Mouse (Mus musculus): ENCODE measurements at regions not wholly inside any gene's neighbourhood (a gene's known extent, or its start where the extent isn't known, plus 50 kb on each side); places are given as distances from the start of the nearest gene placed in this dataset.

DNA sequence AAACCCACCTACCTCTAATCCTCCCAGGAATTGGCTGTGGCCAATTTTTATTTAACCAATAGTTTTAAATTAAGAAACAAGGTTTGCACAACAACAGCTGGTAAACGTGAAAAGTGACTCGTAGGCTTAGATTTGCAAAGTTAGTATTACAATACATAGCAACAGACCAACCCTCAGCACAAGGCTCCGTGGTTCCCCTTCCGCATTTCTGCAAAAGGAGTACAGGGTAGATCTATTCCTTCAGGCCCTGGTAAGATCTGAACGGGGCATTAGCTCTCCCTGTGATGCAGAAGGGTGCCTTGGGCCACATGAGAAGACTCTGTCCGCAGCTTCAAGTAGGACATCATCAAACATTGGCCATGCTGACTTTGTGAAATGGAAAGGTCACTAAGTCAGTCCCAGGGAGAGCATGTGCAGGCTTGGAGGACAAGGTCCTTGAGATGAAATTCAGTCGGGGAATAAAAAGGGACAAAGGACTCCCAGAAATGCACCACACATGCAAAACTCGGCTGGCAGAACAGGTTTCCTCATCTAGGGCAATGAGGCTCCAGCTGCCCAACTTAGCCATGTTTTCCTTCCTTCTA is 75.0 kb upstream of the Armc2 start:
- no peak for DNase-seq

DNA sequence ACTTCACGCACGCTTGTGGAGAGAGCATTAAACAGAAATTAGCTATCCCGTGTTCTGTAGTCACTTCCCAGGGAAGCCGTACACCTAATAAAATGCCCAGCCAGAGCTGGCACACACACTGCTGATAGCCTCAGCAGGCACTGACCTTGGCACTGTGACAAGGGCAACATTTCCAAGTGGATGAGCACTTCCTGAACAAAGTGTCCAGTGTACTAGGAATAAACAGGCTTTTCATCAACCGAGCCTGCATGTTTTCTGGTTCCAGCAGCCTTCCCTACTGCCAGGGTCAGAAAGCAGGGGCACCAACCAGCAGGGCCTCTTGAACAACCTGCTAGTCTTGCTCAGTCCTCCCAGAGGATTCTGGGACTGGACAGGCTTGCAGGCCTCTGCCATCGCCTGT is 74.3 kb upstream of the Armc2 start:
- peak in 1 of 2 experiments; percentile 10 for DNase-seq

DNA sequence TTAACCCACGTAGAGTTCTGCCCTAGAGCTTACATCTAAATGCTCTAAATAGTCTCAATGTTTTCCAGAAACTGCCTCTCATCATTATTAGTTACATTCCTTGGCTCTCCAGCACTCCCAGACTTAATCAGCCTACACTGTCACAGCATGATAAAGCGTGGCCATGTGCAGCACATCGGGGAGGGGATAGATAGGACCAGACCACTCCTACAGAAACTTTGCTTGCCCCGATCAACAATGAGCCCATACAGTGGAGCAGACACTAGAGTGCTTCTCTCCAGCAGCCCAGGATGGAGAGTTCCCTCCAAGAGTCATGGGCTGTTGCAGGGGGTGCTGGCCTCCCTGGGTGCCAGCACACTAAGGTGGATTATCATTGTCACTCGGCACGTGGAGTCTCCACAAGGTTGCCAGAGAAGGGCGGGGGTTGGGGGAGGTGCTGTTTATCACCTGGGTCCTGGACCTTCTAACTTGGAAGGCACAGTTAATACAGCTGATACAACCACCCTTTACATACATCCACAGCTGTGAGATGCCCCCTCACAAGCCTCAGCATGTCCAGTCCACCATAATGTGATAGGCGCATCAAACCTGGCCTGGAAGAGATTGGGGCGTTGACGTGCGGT is 73.4 kb upstream of the Armc2 start:
- no peak for DNase-seq

DNA sequence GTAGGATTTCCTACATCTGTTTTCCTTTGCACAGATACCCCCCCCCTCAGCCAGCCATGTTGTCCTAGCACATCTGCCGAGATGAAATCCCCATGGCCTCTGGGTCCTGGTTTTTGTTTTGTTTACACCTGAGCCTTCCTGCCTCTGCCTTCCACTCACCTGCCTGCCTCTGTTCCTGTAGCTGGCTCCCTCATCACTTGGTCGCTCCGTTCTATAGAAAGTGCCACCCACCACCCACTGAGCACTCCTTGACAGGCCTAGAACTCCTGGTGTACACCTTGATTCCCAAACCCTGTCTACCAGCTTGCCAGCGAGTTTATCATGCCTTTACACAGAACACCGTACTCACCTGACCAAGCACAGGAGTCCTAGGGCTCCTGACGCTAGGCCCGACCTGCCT is 72.6 kb upstream of the Armc2 start:
- DNase-seq: no peak

DNA sequence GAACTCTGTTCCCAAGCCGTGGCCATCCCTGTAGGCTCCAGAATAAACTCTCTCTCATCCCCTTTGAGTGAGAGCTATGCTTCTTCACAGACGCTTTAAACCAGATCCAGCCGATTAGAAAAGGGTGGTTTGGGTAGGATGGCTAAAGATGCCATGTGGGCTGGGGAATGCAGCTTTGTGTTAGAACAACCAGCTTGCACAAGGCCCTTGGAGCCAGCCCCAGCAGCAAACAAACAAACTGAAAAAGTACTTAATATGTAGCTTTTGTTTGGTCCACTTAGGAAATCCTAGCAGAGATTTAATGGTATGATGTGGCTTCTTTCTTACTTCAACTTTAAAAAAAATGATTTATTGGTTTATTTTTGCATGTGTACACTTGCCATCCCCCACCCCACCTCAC is 71.9 kb upstream of the Armc2 start:
- no peak for DNase-seq

DNA sequence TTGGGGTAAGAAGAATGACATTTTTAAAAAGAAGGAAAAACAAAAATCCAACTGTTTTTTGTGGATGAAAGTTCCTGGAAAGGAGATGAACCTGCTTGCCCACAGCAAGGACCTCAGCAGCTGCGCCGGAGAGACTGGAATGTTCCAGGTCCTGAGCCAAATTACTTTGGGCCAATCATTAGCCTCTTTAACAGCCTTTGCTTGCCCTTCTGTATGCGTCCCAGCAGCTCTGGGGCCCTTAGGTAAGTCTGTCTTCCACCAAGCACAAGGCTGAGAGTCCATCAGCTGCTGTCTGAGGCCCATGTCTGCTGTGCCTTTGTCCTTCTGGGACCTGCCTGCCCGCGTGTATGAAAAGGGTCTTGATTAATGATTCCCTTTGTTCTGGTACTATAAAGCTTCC is 71.4 kb upstream of the Armc2 start:
- DNase-seq: no peak

DNA sequence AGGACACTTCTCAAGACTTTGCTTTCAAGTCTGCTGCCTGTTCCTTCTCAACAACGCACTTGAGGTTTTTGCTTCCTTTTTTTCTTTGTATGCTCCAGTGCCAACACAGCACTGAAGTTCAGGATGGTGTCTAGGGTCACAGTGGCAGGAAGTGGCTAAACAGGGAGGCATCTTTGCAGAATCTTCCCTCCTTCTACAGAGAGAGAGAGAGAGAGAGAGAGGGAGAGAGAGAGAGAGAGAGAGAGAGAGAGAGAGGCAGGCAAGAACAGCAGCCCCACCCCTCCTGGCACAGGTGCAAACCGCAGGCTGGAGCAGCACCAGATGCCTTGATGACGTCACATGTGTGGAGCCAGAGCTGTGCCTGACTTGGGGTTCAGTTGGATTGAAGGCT is 71.0 kb upstream of the Armc2 start:
- DNase-seq: no peak

DNA sequence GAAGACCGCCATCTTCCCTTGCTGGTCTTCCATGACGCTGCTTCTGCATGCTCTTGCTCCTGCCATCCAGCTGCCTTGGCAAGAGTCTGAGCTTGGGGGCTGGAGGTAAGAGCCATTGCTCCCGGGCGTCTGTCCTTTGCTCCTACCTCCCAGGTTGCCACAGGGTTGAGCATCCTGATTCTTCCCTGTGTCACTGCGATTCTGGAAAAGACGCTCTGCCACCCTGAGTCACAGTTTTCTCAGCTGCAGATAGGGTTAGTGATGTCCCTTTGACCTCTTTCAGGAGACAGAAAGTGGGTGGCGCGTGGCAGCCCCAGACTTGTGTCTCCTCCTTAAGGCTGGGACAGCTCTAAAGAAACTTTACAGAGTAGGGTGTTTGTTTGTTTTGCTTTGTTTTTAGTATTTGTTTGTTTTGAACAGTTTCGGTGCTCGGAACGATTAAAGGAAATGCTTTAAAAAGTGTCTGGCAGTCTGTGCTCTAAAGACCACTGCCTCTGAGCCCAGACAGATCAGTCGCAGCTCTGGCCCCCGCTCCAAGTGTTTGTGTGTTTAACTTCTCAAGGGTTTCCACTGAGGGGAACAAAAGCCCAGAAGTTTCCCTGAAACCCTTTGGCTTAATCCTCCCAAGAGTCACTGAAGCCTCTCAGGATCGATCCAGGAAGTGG is 70.5 kb upstream of the Armc2 start:
- DNase-seq: no peak

DNA sequence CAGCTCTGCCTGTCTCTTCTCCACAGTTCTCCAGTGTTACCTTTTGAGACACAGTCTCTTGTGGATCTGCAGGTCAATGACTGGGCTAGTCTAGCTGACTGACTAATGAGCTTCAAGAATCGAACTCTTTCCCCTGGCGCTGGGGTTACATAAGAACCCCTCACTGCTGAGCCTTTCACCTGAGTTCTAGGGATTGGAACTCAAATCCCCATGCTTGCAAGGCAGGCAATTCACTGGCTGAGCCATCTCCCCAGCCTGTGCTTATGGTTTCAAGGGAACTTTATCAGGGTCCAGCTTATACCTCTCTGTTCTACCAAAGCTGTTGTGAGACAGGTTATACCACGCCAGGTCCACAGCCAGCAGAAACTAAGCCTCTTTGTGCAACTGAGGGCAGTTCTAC is 69.7 kb upstream of the Armc2 start:
- no peak for DNase-seq

DNA sequence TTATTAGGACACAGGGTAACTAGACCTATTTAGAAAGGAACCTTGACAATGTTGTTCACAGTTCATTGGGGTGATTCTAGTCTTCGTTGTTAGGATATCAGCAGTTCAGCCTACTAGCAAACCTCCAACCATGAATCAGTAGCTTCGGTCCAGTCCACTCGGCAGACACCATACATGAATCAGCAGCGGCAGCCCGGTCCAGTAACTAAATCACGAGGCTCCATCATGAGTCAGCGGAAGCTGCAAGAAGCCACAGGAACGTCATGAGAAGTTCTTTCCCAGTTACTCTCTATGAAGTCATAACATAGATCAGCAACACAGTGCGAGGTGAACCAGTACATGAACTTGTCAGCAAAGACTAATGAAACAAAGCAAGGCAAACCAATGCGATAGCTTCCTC is 68.4 kb upstream of the Armc2 start:
- DNase-seq: no peak

DNA sequence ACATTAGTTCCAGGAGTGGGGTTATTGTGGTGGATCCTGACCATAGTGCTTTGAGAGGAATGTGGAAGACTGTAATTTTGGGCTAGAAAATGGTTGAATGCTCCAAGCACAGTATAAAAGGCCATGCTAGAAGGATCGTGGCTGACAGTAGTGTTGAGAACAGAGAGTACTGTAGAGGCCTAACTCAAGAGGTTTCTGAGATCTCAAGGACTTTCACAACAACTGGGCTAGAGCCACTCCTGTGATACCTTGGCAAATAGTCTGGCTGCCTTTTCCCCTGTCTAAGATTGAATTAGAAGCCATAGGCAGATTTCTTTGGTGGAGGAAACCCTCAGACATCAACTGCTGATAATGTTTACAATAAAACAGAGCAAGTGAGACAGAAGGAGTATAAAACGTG is 67.1 kb upstream of the Armc2 start:
- no peak for DNase-seq

DNA sequence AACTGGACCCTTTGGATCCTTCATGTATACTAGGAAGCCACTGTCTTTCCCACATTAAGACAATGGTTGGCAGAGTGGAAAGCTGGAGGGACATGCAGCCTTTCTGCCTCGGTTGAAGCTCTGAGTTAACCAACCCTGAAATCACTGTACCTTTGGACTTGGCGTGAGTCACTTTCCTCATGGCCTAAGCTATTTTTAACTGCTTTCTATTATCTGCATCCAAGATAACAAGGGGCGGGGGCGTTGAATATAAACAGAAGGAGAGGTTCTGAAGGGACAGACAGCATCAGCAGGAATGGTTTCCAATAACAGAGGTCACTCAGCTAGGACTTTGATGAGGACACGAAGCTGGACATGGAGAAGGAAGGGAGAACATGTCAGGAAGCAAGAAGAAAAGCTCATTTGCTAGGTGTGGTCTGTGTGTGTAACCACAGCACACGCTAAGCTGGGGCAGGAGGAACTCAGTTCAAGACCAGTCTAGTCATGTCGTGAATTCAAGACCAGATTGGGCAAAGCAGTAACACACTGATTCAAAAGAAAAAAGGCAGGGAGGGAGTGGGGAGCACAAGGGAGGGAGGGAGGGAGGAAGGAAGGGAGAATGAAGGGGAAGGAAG is 64.1 kb upstream of the Armc2 start:
- DNase-seq: no peak

DNA sequence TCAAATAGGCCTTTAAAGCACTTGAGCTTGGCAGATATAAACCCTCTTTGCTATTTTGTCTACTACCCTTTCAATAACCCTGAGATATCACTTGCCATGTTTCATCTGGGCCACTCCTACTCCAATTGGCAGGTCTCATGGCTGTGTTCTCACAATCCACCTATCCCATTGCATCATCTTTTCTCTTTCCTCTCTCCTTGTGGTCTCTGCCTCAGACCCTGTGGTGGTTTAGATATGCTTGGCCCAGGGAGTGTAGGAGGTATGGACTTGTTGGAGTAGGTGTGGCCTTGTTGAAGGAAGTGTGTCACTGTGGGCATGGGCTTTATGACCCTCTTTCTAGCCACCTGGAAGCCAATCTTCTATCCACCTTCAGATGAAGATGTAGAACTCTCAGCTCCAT is 61.5 kb upstream of the Armc2 start:
- DNase-seq: no peak

DNA sequence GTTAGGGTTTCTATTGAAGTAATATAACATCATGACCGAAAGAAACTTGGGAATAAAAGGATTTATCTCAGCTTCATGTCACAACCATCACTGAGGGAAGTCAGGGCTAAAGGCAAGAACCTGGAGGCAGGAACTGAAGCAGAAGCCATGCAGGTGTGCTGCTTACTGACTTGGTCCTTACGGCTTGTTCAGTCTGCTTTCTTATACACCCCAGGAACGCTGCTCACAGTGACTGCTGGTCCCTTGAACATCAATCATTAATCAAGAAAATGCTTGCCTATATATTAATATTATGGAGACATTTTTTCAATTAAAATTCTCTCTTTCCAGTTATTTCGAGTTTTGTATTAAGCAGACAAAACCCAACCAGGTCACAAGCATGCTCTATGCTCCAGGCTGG is 58.5 kb upstream of the Armc2 start:
- no peak for DNase-seq

DNA sequence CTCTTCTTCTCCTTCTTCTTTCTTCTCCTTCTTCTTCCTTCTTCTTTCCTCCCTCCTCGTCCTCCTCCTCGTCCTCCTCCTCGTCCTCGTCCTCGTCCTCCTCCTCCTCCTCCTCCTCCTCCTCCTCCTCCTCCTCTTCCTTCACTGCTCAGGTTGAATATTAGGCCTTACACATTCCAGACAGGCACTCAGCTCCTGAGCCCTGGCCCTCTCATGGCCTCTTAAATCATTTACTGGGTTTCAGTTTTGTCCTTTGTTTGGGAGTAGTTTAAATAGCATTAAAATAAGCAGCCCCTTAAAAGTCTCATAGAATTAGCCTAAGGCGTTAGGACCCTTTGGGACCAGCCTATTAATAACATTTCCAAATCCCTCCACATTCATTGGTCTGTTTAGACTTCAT is 57.3 kb upstream of the Armc2 start:
- no peak for DNase-seq

DNA sequence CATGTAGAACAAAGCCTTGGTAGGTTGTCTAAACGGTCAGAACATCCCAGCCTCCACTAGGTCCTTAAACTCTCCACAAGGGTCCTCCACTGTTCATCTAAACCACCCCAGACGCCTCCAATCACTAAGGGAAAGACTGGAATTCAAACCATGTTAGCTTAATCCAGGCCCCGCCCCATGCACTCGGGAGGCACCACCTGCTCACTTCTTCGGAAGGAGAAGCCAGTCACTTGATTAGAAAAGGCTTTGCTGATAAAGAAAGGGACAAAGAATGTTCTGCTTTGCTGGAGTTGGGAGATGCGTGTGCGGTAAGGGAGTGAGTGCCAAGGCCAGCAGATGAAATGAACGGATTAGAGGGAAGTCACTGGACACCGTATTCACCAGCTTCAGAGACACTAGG is 54.5 kb upstream of the Armc2 start:
- no peak for DNase-seq

DNA sequence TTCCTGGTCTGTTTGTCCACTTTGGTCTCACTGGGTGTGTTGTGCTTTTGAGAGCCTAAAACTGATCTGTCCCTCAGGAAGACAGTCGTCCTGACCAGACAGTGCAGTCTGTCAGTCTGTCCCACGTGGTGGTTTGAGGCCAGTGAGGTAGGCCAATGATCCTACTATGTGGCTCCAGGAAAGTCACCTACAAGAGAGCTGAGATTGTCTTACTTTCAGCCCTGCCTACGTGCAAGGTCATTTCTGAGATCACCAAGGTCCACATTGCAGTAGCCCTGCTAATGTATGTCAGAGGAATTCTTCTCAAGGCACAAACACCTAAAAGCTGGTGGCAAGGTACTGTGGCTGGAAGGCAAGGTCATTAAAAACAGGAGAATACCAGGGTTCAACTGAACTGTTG is 53.9 kb upstream of the Armc2 start:
- DNase-seq: no peak

DNA sequence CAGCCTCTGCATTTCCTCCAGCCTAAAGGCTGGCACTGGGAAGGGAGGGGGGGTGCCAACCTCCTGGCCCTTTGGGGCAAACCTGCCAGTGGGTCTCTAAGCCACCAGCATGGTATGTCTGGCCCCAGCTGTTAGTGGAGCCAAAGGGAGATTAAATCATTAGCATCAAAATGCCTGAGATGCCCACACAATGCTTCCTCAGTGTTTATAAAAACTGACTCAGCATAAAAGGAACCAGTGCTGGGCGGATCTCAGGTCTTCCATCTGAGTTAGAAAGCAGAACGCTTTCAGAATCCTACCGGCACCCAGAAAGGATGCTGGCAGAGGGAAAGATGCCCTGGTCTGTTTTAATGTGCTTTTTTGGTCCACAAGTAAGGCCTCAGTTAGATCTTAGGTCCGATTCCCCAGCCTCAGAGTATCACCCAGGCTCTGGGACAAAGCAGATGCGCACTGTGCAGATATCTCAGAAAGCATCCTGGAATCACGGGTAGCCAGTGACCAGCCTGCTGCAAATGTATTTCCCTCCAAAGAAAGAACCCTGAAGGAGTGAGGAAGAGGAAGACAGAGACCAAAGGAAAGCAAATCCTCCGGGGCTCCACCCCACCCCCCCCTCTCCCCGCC is 53.3 kb upstream of the Armc2 start:
- DNase-seq: no peak

DNA sequence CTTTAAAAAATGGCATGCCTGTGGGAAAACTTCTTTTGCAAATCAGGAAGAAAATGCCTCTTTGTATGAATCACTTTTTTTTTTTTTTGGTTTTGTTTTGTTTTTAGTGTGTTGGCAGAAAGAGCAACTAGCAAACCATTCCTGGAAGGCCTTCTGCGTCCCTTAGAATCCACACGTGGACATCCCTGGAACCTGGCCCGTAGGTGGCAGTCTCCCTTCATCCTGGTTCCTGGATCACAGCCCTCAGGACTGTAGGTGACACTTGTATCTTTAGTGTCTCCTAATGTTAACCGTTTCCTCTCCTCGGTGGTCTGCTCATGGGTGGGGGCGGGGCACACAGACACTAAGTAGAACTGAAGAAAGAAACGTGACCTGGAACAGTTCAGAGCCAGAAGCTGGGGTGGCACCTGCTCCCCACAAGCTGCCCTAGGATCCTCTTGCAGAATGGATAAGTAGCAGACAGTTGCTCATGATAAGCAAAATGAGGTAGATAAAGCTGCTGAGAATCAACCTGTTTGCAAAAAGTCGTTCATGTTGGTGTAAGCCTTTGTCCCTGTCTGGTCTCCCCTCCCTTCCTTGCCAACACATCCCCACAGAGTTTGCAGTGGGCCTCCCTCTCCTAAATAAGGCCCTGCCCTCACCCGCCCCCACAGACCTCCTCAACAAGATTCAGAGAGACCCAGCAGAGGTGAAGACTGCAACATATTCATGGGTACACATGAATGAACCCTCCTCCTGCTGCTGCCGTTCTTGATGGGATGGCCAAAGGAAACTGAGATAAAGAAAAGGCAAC is 52.6 kb upstream of the Armc2 start:
- DNase-seq: no peak

DNA sequence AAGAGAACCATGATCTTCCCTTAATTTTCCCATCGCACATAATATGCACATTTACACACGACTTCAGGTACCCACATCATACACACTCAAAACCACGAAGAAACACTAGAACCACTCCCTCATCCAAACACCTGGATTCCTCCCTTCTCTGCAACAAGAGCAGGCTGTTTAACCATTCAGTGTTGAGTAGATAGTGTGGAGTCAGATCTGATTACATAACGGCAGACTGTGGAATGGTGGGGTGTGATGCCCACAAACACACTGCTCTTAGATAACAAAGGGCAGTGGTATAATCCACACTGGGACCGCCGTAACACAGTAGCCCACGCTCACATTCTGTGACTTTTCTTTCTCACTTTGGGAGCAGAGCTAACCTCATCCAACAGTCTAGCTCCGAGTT is 51.5 kb upstream of the Armc2 start:
- no peak for DNase-seq

DNA sequence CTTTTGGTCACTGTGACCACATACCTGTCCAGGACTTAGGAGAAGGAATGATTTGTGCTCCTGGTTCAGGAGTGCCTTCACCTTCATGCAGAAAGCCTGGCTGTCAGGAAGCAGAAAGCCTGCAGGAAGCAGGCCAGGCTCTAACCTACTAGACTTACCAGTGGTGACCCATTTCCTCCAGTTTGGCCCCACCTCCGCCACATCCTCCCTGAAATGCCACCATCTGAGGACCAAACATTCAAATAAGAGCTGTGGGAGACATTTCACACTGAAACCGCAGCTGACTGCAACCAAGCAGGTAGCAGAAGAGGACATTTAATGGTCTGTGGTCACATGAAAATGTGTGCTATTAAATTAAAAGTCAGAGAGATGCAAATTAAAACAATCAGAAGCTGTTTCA is 50.3 kb upstream of the Armc2 start:
- DNase-seq: peak; percentile 25 to 37
